Mouse (Mus musculus): ENCODE measurements around the gene Dhx29.

DNA sequence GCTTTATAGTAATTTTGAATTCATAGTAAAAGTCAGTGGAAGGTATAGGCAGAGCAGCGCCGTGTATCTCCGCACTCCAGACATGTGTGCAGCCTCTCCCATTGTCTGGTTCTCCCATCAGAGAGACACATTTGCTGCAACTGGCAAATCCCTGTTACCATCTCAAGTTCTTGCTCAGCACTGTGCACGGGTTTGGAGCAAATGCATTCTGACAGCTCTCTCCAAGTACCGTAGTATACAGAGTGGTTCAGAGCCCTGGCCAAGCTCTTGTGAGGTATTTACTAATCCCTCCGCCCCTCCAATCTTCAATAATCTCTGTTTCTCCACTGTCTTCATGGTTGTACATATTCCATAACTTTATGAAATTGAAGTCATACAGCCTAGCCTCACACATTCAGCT lies 85.4 kb downstream of the Dhx29 start:
- TF ChIP-seq POLR2A (IDR thresholded peaks at IDR 0.05; ENCODE audit: control insufficient read depth, low read depth, low read length), result no peak
- no peak for TF ChIP-seq CTCF (IDR thresholded peaks at IDR 0.05; ENCODE audit: control insufficient read depth, insufficient read depth, insufficient replicate concordance, low read depth, low read length)
